Mouse (Mus musculus) heart, embryonic 10.5 days (tissue): ENCODE measurements around the gene Slc2a4. TPM values are rescaled to one million over a fixed set of nuclear protein-coding genes. Genes with fewer than 3 reads are reported as not detected.
"Not testable (repeated sequence)": the region's sequence is repeated elsewhere in the genome, so short reads cannot be mapped to it uniquely, and the experiment has no call there.

Source experiments
- DNase-seq: peaks from one replicate; pipeline ENCODE4 v3.0.0-alpha.2; 2017; ENCODE audit warnings: low spot score
- H3K27ac ChIP-seq: fragments of 300-500 bp; sonication (generic); 2 replicates; pipeline ENCODE4 v1.5.1; 2016; ENCODE audit warnings: mild to moderate bottlenecking
- H3K27me3 ChIP-seq: fragments of 300-500 bp; sonication (generic); 2 replicates; pipeline ENCODE4 v1.6.1; 2016; ENCODE audit warnings: mild to moderate bottlenecking; ENCODE audit not compliant: poor library complexity, insufficient read depth, severe bottlenecking
- H3K36me3 ChIP-seq: fragments of 300-500 bp; sonication (generic); 2 replicates; pipeline ENCODE4 v1.6.1; 2016; ENCODE audit warnings: mild to moderate bottlenecking, moderate library complexity
- H3K4me1 ChIP-seq: fragments of 300-500 bp; sonication (generic); 2 replicates; pipeline ENCODE4 v1.6.1; 2016; ENCODE audit warnings: mild to moderate bottlenecking
- H3K4me3 ChIP-seq: fragments of 300-500 bp; sonication (generic); 2 replicates; pipeline ENCODE4 v1.5.1; 2016; ENCODE audit warnings: mild to moderate bottlenecking, moderate library complexity
- H3K9me3 ChIP-seq: fragments of 300-500 bp; sonication (generic); 2 replicates; pipeline ENCODE4 v1.6.1; 2016; ENCODE audit warnings: mild to moderate bottlenecking, moderate library complexity
- WGBS: fragments of 180-500 bp; shearing (Covaris S2); methylation state at CpG from one replicate; pipeline ENCODE4 v1.1.7; 2016; 5-methylcytosine and 5-hydroxymethylcytosine counted together
- polyA plus RNA-seq: library from polyadenylated mRNA; unstranded; fragments of >200 nt; fragmentation: Nextera tagmentation; extraction: Ambion mirVana; gene quantifications from 2 replicates; pipeline ENCODE4 v1.2.1, GENCODE M21; 2016

Slc2a4 gene
- polyA plus RNA-seq, 1 experiment from 2014 or later = 17.8 TPM

- peaks cover 28% of the 10 kb centered on the region for H3K36me3 ChIP-seq
- 2% methylated on average over 59 of the region's 59 CpGs for WGBS
- peak overlapping the region; percentile 78 for H3K27ac ChIP-seq
- no peak for DNase-seq
- H3K4me1 ChIP-seq = peaks cover 21% of the 10 kb centered on the region
- H3K27me3 ChIP-seq = peaks cover 74% of the 10 kb centered on the region
- H3K9me3 ChIP-seq = no peaks in the 10 kb centered on the region
- H3K4me3 ChIP-seq = peak overlapping the region; percentile 59
Measured at GRCm38 (mm10) chr11:69966006-69966859, 18.2 kb upstream of the Slc2a4 start.

- peak overlapping the region; percentile 59 for H3K4me3 ChIP-seq
- DNase-seq = no peak
- peaks cover 74% of the 10 kb centered on the region for H3K27me3 ChIP-seq
- H3K27ac ChIP-seq = 0 out of 2 replicates have a peak overlapping the region, but pooled peaks have one; percentile 43
- peaks cover 24% of the 10 kb centered on the region for H3K36me3 ChIP-seq
- H3K9me3 ChIP-seq = no peaks in the 10 kb centered on the region
- WGBS = 1% methylated on average over 49 of the region's 49 CpGs
- peaks cover 21% of the 10 kb centered on the region for H3K4me1 ChIP-seq
Measured at GRCm38 (mm10) chr11:69965271-69966005, 17.4 kb upstream of the Slc2a4 start.

DNA sequence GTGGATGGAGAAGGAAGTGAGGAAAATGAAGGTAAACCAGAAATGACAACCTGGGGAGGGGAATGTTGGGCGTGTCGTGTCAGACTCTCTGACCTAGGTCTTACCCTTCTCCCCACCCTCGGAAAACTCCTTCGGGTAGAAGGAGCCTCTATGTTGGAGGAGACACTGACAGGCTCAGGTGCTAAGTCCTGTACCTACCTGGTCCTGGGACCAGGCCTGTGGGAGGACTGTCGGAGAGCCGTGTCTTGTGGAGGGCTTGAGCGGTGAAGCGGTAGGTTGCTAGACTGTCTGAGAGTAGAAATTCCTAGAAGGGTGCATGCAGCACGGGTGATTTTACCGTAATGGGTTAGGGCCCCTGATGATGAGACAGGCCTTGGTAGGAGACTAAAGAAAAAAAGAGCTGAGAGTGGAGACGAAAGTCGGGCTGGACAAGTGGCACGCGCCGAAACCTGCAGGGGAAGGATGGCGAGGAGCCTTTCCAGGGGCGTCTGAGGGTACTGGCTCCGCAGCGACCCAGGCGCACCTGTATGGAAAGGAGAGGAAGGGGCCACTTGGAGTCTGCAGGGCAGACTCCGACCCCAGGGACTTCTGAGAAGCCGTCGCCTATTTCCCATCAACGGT, 16.8 kb upstream of the Slc2a4 start, which contains the start of gene Cldn7:
Gene Cldn7 (plus strand): TSS at position 130 of the 621 bp plus-strand sequence.
- Histone ChIP-seq H3K27me3 (peaks cover 74% of the 10 kb centered on the region), H3K4me1 (peaks cover 21% of the 10 kb centered on the region), H3K9me3 (no peaks in the 10 kb centered on the region), H3K36me3 (peaks cover 18% of the 10 kb centered on the region), H3K27ac (0 out of 2 replicates have a peak within 1 kb of the TSS, but pooled peaks have one; percentile 43), H3K4me3 (peak within 1 kb of the TSS; percentile 59)
- no peak for DNase-seq
- 10% methylated on average over 24 of the region's 24 CpGs for WGBS

DNA sequence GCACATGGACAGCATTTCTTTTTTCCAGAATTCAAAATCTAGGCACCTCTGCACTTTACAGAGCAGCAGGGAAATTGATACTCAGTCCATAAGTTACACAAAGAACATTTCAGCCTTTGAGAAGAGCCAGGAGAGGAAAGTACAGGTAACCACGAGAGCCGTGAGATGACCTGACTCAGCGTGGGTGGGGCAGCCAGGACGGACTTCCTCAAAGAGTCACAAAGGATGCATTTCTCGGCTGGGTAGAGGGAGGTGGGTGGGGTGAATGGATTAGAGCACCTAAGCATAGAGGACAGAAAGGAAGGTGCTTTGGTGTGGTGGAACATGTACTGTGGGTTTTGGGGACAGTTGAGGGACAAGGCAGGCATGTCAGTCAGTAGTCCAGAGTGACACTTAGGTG, 13.9 kb upstream of the Slc2a4 start:
- H3K36me3 ChIP-seq = no peaks in the 10 kb centered on the region
- H3K27me3 ChIP-seq = peaks cover 55% of the 10 kb centered on the region
- DNase-seq = no peak
- H3K4me3 ChIP-seq = no peak overlapping the region
- WGBS = 44% methylated on average over 5 of the region's 5 CpGs
- H3K9me3 ChIP-seq = no peaks in the 10 kb centered on the region
- H3K27ac ChIP-seq = no peak overlapping the region
- H3K4me1 ChIP-seq = peaks cover 20% of the 10 kb centered on the region

DNA sequence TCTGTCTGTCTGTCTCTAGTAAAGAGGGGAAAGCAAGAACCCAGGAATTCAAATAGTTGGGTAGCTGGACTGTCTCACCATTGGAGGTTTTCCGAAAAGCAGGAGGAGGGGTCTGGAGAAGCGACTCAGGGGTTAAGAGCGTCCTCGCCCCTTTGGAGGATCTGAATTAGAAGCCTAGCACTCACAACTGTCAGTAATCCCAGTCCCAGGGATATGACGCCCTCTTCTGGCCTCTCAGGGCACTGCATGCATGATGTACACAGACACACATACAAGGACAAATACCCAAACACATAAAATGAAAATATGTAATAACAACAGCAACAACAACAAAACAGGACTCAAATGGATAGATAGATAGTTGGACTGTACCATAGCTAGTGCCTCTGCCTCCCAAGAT, 12.6 kb upstream of the Slc2a4 start:
- Histone ChIP-seq H3K4me3 (no peak overlapping the region), H3K9me3 (no peaks in the 10 kb centered on the region), H3K4me1 (peaks cover 9% of the 10 kb centered on the region), H3K27me3 (peaks cover 43% of the 10 kb centered on the region), H3K36me3 (no peaks in the 10 kb centered on the region), H3K27ac (no peak overlapping the region)
- WGBS = 27% methylated on average over 5 of the region's 5 CpGs
- no peak for DNase-seq

- 71% methylated on average over 1 of the region's 1 CpGs for WGBS
- no peak for DNase-seq
- Histone ChIP-seq H3K4me3 (no peak overlapping the region), H3K27me3 (peaks cover 2% of the 10 kb centered on the region; the same call in 1 of the 2 replicates), H3K4me1 (peaks cover 4% of the 10 kb centered on the region; the same call in 1 of the 2 replicates), H3K9me3 (no peaks in the 10 kb centered on the region), H3K36me3 (no peaks in the 10 kb centered on the region), H3K27ac (no peak overlapping the region)
Measured at GRCm38 (mm10) chr11:69956218-69956617, 8.2 kb upstream of the Slc2a4 start.

GRCm38 (mm10) chr11:69955618-69956017, 7.6 kb upstream of the Slc2a4 start:
- not testable (repeated sequence) for H3K9me3 ChIP-seq, H3K4me1 ChIP-seq, H3K4me3 ChIP-seq, H3K27me3 ChIP-seq, DNase-seq, H3K27ac ChIP-seq, H3K36me3 ChIP-seq
- WGBS = 73% methylated on average over 4 of the region's 4 CpGs

DNA sequence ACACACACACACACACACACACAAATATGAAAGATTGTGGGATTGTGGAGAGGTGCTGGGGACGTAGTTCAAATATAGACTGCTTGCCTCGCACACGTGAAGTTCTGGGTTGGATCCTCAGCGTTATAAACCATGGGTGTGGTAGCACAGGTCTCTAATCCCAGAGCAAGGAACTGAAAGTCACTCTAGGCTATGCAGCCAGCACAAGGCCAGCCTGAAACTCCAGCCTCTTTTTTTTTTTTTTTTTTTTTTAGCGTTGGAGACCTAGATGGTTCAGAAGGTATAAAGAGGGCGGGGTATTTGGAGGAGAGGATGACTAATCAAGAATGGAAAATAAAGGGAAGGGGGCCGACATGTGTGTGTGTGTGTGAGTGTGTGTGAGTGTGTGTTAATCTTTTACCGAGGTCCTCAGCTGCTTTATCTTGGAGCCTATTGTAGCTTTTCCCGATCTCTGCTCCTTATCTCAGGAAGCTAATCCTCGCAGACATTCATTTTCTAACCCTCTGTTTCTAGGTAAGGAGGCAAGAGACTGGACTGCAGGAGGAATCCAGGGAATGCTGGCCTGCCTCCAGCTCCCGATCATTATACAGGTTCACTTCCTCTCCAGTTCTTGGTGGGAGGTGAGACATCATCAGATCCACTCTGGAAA, 5.4 kb upstream of the Slc2a4 start:
- WGBS = 41% methylated on average over 11 of the region's 11 CpGs
- no peak overlapping the region for H3K4me3 ChIP-seq
- H3K36me3 ChIP-seq = no peaks in the 10 kb centered on the region
- H3K4me1 ChIP-seq = peaks cover 9% of the 10 kb centered on the region
- no peak overlapping the region for H3K27ac ChIP-seq
- no peaks in the 10 kb centered on the region for H3K9me3 ChIP-seq
- peaks cover 5% of the 10 kb centered on the region; the same call in 1 of the 2 replicates for H3K27me3 ChIP-seq
- DNase-seq = no peak

DNA sequence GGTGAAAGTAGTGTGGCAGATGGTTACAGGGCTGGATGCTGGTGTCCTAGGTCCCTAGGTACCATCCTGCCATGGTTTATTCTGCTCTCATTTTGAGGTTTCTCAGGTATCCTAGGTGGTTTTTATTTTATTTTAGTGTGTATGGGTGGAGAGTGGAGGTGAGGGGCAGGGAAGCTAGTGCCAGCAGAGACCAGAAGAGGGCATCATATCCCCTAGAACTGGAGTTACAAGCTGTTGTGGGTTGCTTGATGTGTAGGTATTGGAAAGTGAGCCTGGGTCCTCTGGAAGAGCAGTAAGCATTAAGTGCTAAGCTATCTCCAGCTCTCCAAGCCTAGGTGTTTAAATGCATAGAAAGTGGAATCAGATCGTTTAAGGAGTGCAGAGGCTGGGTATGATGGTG, 4.3 kb upstream of the Slc2a4 start:
- H3K36me3 ChIP-seq = no peaks in the 10 kb centered on the region
- no peaks in the 10 kb centered on the region for H3K9me3 ChIP-seq
- H3K4me1 ChIP-seq = peaks cover 18% of the 10 kb centered on the region
- DNase-seq = no peak
- no peak overlapping the region for H3K4me3 ChIP-seq
- no peak overlapping the region for H3K27ac ChIP-seq
- 42% methylated on average over 1 of the region's 1 CpGs for WGBS
- H3K27me3 ChIP-seq = peaks cover 5% of the 10 kb centered on the region; the same call in 1 of the 2 replicates

DNA sequence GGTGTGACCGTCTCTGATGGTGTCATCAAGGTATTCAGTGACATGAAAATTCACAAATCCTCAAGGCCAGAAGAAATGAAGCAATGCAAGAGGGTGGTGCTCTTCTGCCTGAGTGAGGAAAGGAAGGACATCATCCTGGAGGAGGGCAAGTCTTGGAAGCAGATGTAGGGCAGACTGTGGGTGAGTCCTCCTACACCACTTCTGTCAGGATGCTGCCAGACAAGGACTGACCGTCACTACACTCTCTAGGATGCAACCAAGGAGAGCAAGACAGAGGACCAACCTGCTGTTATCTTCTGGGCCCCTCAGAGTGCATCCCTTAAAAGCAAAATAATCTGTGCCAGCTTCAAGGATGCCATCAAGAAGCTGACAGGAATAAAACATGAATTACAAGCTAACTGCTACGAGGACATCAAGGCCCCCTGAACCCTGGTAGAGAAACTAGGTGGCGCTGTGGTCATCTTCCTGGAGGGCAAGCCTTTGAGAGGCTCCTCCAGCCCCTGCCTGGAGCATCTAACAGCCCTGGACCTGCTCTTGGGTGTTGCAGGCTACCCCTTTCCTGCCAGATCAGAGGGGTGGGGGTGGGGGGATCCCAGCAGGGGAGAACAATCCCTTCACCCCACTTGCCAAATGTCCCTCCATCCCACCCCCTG, 2.9 kb upstream of the Slc2a4 start:
- Histone ChIP-seq H3K9me3 (no peaks in the 10 kb centered on the region), H3K4me1 (peaks cover 31% of the 10 kb centered on the region), H3K27ac (no peak overlapping the region), H3K4me3 (no peak overlapping the region), H3K27me3 (peaks cover 13% of the 10 kb centered on the region; the same call in 1 of the 2 replicates), H3K36me3 (peaks cover 6% of the 10 kb centered on the region)
- WGBS = 40% methylated on average over 4 of the region's 4 CpGs
- no peak for DNase-seq

DNA sequence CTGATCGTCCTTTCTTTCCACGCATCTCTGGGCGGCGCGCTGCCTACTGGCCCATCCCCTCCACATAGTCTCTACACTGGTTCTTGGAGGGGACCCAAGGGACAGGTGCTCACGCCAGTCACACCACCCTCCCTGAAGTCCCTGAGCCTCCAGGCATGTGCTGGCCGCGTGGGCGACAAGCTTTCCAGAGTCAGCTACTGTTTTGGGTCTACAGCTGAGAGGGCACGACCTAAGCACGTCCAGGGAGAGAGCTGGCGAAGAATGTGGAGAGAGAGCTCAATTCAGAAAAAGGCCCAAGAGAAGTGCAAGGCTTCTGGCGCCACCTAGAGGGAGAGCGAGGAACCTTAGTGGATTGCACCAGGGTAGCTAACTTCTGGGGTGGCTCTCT, 769 bp upstream of the Slc2a4 start:
- WGBS = under 1% methylated on average over 14 of the region's 14 CpGs

More for the DNA sequence above, 769 bp upstream of the Slc2a4 start:
- peaks cover 33% of the 10 kb centered on the region for H3K27me3 ChIP-seq
- H3K36me3 ChIP-seq = peaks cover 27% of the 10 kb centered on the region
- H3K9me3 ChIP-seq = no peaks in the 10 kb centered on the region
- H3K4me1 ChIP-seq = peaks cover 38% of the 10 kb centered on the region
- peak; percentile 94 for DNase-seq
- H3K27ac ChIP-seq = peak overlapping the region; percentile 91
- H3K4me3 ChIP-seq = peak overlapping the region; percentile 70
